Mouse (Mus musculus) liver, embryonic 15.5 days (tissue): ENCODE measurements around the gene 4833439L19Rik. TPM values are rescaled to one million over a fixed set of nuclear protein-coding genes. Genes with fewer than 3 reads are reported as not detected.
A peak's percentile ranks its signal among the peaks of the same experiment; 100 is the strongest.

ENCODE experiments used
- ATAC-seq: fragments of 200-750 bp; cut with Nextera tagmentation; 2 replicates; pipeline ENCODE4 v1.8.0; 2017; ENCODE audit warnings: moderate number of reproducible peaks, mild to moderate bottlenecking, moderate library complexity; ENCODE audit not compliant: insufficient read depth
- H3K27ac ChIP-seq: fragments of 300-500 bp; sonication (generic); replicated peaks from 2 replicates; pipeline ENCODE4 v1.5.1; 2015; ENCODE audit warnings: mild to moderate bottlenecking, inconsistent platforms
- H3K27me3 ChIP-seq: fragments of 300-500 bp; sonication (generic); 2 replicates; pipeline ENCODE4 v1.6.1; 2015; ENCODE audit warnings: mild to moderate bottlenecking, inconsistent platforms
- H3K36me3 ChIP-seq: fragments of 300-500 bp; sonication (generic); replicated peaks from 2 replicates; pipeline ENCODE4 v1.6.1; 2015; ENCODE audit warnings: moderate library complexity, mild to moderate bottlenecking, inconsistent platforms
- H3K4me1 ChIP-seq: fragments of 300-500 bp; sonication (generic); replicated peaks from 2 replicates; pipeline ENCODE4 v1.6.1; 2015; ENCODE audit warnings: inconsistent platforms
- H3K4me2 ChIP-seq: fragments of 300-500 bp; sonication (generic); 2 replicates; pipeline ENCODE4 v1.6.1; 2015; ENCODE audit warnings: moderate library complexity, mild to moderate bottlenecking, inconsistent platforms
- H3K4me3 ChIP-seq: fragments of 300-500 bp; sonication (generic); replicated peaks from 2 replicates; pipeline ENCODE4 v1.5.1; 2015; ENCODE audit warnings: mild to moderate bottlenecking, inconsistent platforms
- H3K9ac ChIP-seq: fragments of 300-500 bp; sonication (generic); 2 replicates; pipeline ENCODE4 v1.6.1; 2015; ENCODE audit warnings: moderate library complexity, mild to moderate bottlenecking, inconsistent platforms
- H3K9me3 ChIP-seq: fragments of 300-500 bp; sonication (generic); replicated peaks from 2 replicates; pipeline ENCODE4 v1.6.1; 2016; ENCODE audit warnings: inconsistent platforms
- WGBS: fragments of 180-500 bp; shearing (Covaris S2); methylation state at CpG from one replicate; pipeline ENCODE4 v1.1.7; 2015; ENCODE audit warnings: mixed read lengths; ENCODE audit not compliant: insufficient replicate concordance; 5-methylcytosine and 5-hydroxymethylcytosine counted together
- polyA plus RNA-seq: library from polyadenylated mRNA; unstranded; fragments of >200 nt; fragmentation: Nextera tagmentation; extraction: Ambion mirVana; gene quantifications from 2 replicates; pipeline ENCODE4 v1.2.1, GENCODE M21; 2015

The 4833439L19Rik gene
- polyA plus RNA-seq, 1 experiment from 2014 or later = 48.5 TPM

- H3K36me3 ChIP-seq = peaks cover 51% of the 10 kb centered on the region
- H3K4me1 ChIP-seq = peaks cover 13% of the 10 kb centered on the region
- ATAC-seq = no peak
- no peaks in the 10 kb centered on the region for H3K9me3 ChIP-seq
- no peak overlapping the region for H3K9ac ChIP-seq
- no peak overlapping the region for H3K27ac ChIP-seq
- H3K4me3 ChIP-seq = no peak overlapping the region
- WGBS = 61% methylated on average over 3 of the region's 3 CpGs
- no peaks in the 10 kb centered on the region for H3K27me3 ChIP-seq
- H3K4me2 ChIP-seq = no peak overlapping the region
These were observed 37.4 kb upstream of the 4833439L19Rik start for GRCm38 (mm10) chr13:54602639-54603111.

GRCm38 (mm10) chr13:54598622-54599143 is 33.4 kb upstream of the 4833439L19Rik start:
- H3K4me1 ChIP-seq = 0 out of 2 replicates have a peak, but pooled peaks cover 3% of the 10 kb centered on the region
- no peak overlapping the region for H3K4me3 ChIP-seq
- H3K9ac ChIP-seq = no peak overlapping the region
- no peak for ATAC-seq
- no peaks in the 10 kb centered on the region for H3K27me3 ChIP-seq
- no peak overlapping the region for H3K27ac ChIP-seq
- 84% methylated on average over 12 of the region's 12 CpGs for WGBS
- H3K9me3 ChIP-seq = no peaks in the 10 kb centered on the region
- no peak overlapping the region for H3K4me2 ChIP-seq
- peaks cover 61% of the 10 kb centered on the region for H3K36me3 ChIP-seq

GRCm38 (mm10) chr13:54596870-54597269 is 31.6 kb upstream of the 4833439L19Rik start:
- no peak for ATAC-seq
- Histone ChIP-seq H3K36me3 (peaks cover 71% of the 10 kb centered on the region), H3K9ac (no peak overlapping the region), H3K4me2 (no peak overlapping the region), H3K9me3 (no peaks in the 10 kb centered on the region), H3K27me3 (no peaks in the 10 kb centered on the region), H3K4me1 (peaks cover 11% of the 10 kb centered on the region), H3K27ac (no peak overlapping the region), H3K4me3 (no peak overlapping the region)
- WGBS = 80% methylated on average over 5 of the region's 5 CpGs

GRCm38 (mm10) chr13:54596107-54596690 is 31.0 kb upstream of the 4833439L19Rik start:
- no peak overlapping the region for H3K4me2 ChIP-seq
- H3K27ac ChIP-seq = no peak overlapping the region
- peaks cover 69% of the 10 kb centered on the region for H3K36me3 ChIP-seq
- no peaks in the 10 kb centered on the region for H3K27me3 ChIP-seq
- H3K4me3 ChIP-seq = no peak overlapping the region
- H3K4me1 ChIP-seq = peaks cover 18% of the 10 kb centered on the region
- ATAC-seq = no peak
- 73% methylated on average over 8 of the region's 8 CpGs for WGBS
- H3K9ac ChIP-seq = no peak overlapping the region
- no peaks in the 10 kb centered on the region for H3K9me3 ChIP-seq

GRCm38 (mm10) chr13:54593617-54594016 is 28.4 kb upstream of the 4833439L19Rik start:
- Histone ChIP-seq H3K4me3 (no peak overlapping the region), H3K9ac (no peak overlapping the region), H3K36me3 (peaks cover 52% of the 10 kb centered on the region), H3K9me3 (no peaks in the 10 kb centered on the region), H3K27ac (no peak overlapping the region), H3K4me2 (no peak overlapping the region), H3K27me3 (no peaks in the 10 kb centered on the region), H3K4me1 (peaks cover 35% of the 10 kb centered on the region)
- 77% methylated on average over 11 of the region's 11 CpGs for WGBS
- no peak for ATAC-seq

GRCm38 (mm10) chr13:54591776-54592356 is 26.6 kb upstream of the 4833439L19Rik start:
- WGBS = 80% methylated on average over 8 of the region's 8 CpGs
- Histone ChIP-seq H3K36me3 (peaks cover 49% of the 10 kb centered on the region), H3K27ac (no peak overlapping the region), H3K4me2 (peak overlapping the region; percentile 90), H3K9me3 (no peaks in the 10 kb centered on the region), H3K4me1 (peaks cover 41% of the 10 kb centered on the region), H3K4me3 (peak overlapping the region; percentile 89), H3K27me3 (no peaks in the 10 kb centered on the region), H3K9ac (no peak overlapping the region)
- ATAC-seq = no peak

- peak within 1 kb of the TSS; percentile 90 for H3K4me2 ChIP-seq
- peaks cover 48% of the 10 kb centered on the region for H3K36me3 ChIP-seq
- ATAC-seq = peak; percentile 98
- H3K27me3 ChIP-seq = no peaks in the 10 kb centered on the region
- peaks cover 41% of the 10 kb centered on the region for H3K4me1 ChIP-seq
- peak within 1 kb of the TSS; percentile 86 for H3K27ac ChIP-seq
- peak within 1 kb of the TSS; percentile 82 for H3K9ac ChIP-seq
- no peaks in the 10 kb centered on the region for H3K9me3 ChIP-seq
- under 1% methylated on average over 51 of the region's 51 CpGs for WGBS
- H3K4me3 ChIP-seq = peak within 1 kb of the TSS; percentile 89
These were observed 25.0 kb upstream of the 4833439L19Rik start, which contains the start of the genes Nop16 and Higd2a for GRCm38 (mm10) chr13:54589996-54590951. TSS of gene Nop16 (minus strand) at chr13:54590090. TSS of gene Higd2a (plus strand) at chr13:54590207.

- Histone ChIP-seq H3K27ac (peak overlapping the region; percentile 43; the same call in 1 of the 2 replicates), H3K4me1 (peaks cover 41% of the 10 kb centered on the region), H3K4me2 (peak overlapping the region; percentile 90), H3K36me3 (peaks cover 52% of the 10 kb centered on the region), H3K9me3 (no peaks in the 10 kb centered on the region), H3K27me3 (no peaks in the 10 kb centered on the region), H3K4me3 (peak overlapping the region; percentile 89), H3K9ac (peak overlapping the region; percentile 82)
- ATAC-seq = peak; percentile 38
- WGBS = under 1% methylated on average over 24 of the region's 24 CpGs
These were observed 24.3 kb upstream of the 4833439L19Rik start for GRCm38 (mm10) chr13:54589414-54589995.

- Histone ChIP-seq H3K4me1 (peaks cover 22% of the 10 kb centered on the region), H3K9ac (no peak overlapping the region), H3K4me3 (no peak overlapping the region), H3K4me2 (no peak overlapping the region), H3K9me3 (no peaks in the 10 kb centered on the region), H3K36me3 (peaks cover 68% of the 10 kb centered on the region), H3K27me3 (no peaks in the 10 kb centered on the region), H3K27ac (no peak overlapping the region)
- 79% methylated on average over 11 of the region's 11 CpGs for WGBS
- no peak for ATAC-seq
These were observed 20.6 kb upstream of the 4833439L19Rik start for GRCm38 (mm10) chr13:54585831-54586230.

- ATAC-seq = no peak
- peaks cover 67% of the 10 kb centered on the region for H3K36me3 ChIP-seq
- H3K4me2 ChIP-seq = no peak overlapping the region
- no peak overlapping the region for H3K4me3 ChIP-seq
- H3K9ac ChIP-seq = no peak overlapping the region
- no peaks in the 10 kb centered on the region for H3K9me3 ChIP-seq
- H3K4me1 ChIP-seq = peaks cover 16% of the 10 kb centered on the region
- no peak overlapping the region for H3K27ac ChIP-seq
- H3K27me3 ChIP-seq = no peaks in the 10 kb centered on the region
- 81% methylated on average over 5 of the region's 5 CpGs for WGBS
These were observed 17.6 kb upstream of the 4833439L19Rik start for GRCm38 (mm10) chr13:54582860-54583259.
